Mouse (Mus musculus): ENCODE measurements around the gene Zbtb7a. TPM values are rescaled to one million over a fixed set of nuclear protein-coding genes. Genes with fewer than 3 reads are reported as not detected.

Zbtb7a gene
- total RNA-seq, 1 experiment from 2014 or later: 30.5 TPM

- peak; percentile 14 for ATAC-seq (replicated peaks; ENCODE audit: insufficient number of reproducible peaks, low FRiP score, low TSS enrichment, poor library complexity, severe bottlenecking)
Observed at GRCm38 (mm10) chr10:81138131-81138782, 3.2 kb downstream of the Zbtb7a start.

- ATAC-seq (replicated peaks; ENCODE audit: insufficient number of reproducible peaks, low FRiP score, low TSS enrichment, poor library complexity, severe bottlenecking): no peak
Observed at GRCm38 (mm10) chr10:81138821-81139528, 4.0 kb downstream of the Zbtb7a start.

- no peak for ATAC-seq (replicated peaks; ENCODE audit: insufficient number of reproducible peaks, low FRiP score, low TSS enrichment, poor library complexity, severe bottlenecking)
Observed at GRCm38 (mm10) chr10:81139529-81139846, 4.5 kb downstream of the Zbtb7a start.

GRCm38 (mm10) chr10:81140005-81140404, 5.0 kb downstream of the Zbtb7a start:
- ATAC-seq (replicated peaks; ENCODE audit: insufficient number of reproducible peaks, low FRiP score, low TSS enrichment, poor library complexity, severe bottlenecking): no peak

GRCm38 (mm10) chr10:81140717-81141454, 5.9 kb downstream of the Zbtb7a start:
- no peak for ATAC-seq (replicated peaks; ENCODE audit: insufficient number of reproducible peaks, low FRiP score, low TSS enrichment, poor library complexity, severe bottlenecking)

- ATAC-seq (replicated peaks; ENCODE audit: insufficient number of reproducible peaks, low FRiP score, low TSS enrichment, poor library complexity, severe bottlenecking): no peak
Observed at GRCm38 (mm10) chr10:81141455-81142210, 6.6 kb downstream of the Zbtb7a start.

- ATAC-seq (replicated peaks; ENCODE audit: insufficient number of reproducible peaks, low FRiP score, low TSS enrichment, poor library complexity, severe bottlenecking): no peak
Observed at GRCm38 (mm10) chr10:81142551-81142981, 7.5 kb downstream of the Zbtb7a start.

- no peak for ATAC-seq (replicated peaks; ENCODE audit: insufficient number of reproducible peaks, low FRiP score, low TSS enrichment, poor library complexity, severe bottlenecking)
Observed at GRCm38 (mm10) chr10:81143157-81143633, 8.2 kb downstream of the Zbtb7a start.

- no peak for ATAC-seq (replicated peaks; ENCODE audit: insufficient number of reproducible peaks, low FRiP score, low TSS enrichment, poor library complexity, severe bottlenecking)
Observed at GRCm38 (mm10) chr10:81143845-81144437, 8.9 kb downstream of the Zbtb7a start.

GRCm38 (mm10) chr10:81144667-81145066, 9.6 kb downstream of the Zbtb7a start:
- no peak for ATAC-seq (replicated peaks; ENCODE audit: insufficient number of reproducible peaks, low FRiP score, low TSS enrichment, poor library complexity, severe bottlenecking)

GRCm38 (mm10) chr10:81145307-81145706, 10.3 kb downstream of the Zbtb7a start:
- ATAC-seq (replicated peaks; ENCODE audit: insufficient number of reproducible peaks, low FRiP score, low TSS enrichment, poor library complexity, severe bottlenecking): no peak

- ATAC-seq (replicated peaks; ENCODE audit: insufficient number of reproducible peaks, low FRiP score, low TSS enrichment, poor library complexity, severe bottlenecking): no peak
Observed at GRCm38 (mm10) chr10:81145778-81146177, 10.8 kb downstream of the Zbtb7a start.

- no peak for ATAC-seq (replicated peaks; ENCODE audit: insufficient number of reproducible peaks, low FRiP score, low TSS enrichment, poor library complexity, severe bottlenecking)
Observed at GRCm38 (mm10) chr10:81146296-81146695, 11.3 kb downstream of the Zbtb7a start.

- ATAC-seq (replicated peaks; ENCODE audit: insufficient number of reproducible peaks, low FRiP score, low TSS enrichment, poor library complexity, severe bottlenecking): no peak
Observed at GRCm38 (mm10) chr10:81151261-81151660, 16.2 kb downstream of the Zbtb7a start.

GRCm38 (mm10) chr10:81152609-81153008, 17.6 kb downstream of the Zbtb7a start:
- no peak for ATAC-seq (replicated peaks; ENCODE audit: insufficient number of reproducible peaks, low FRiP score, low TSS enrichment, poor library complexity, severe bottlenecking)

GRCm38 (mm10) chr10:81154313-81154712, 19.3 kb downstream of the Zbtb7a start:
- no peak for ATAC-seq (replicated peaks; ENCODE audit: insufficient number of reproducible peaks, low FRiP score, low TSS enrichment, poor library complexity, severe bottlenecking)

GRCm38 (mm10) chr10:81154736-81155135, 19.7 kb downstream of the Zbtb7a start:
- no peak for ATAC-seq (replicated peaks; ENCODE audit: insufficient number of reproducible peaks, low FRiP score, low TSS enrichment, poor library complexity, severe bottlenecking)

GRCm38 (mm10) chr10:81161602-81162317, 26.7 kb downstream of the Zbtb7a start:
- peak; percentile 16; the same call in 1 of the 2 replicates for ATAC-seq (replicated peaks; ENCODE audit: insufficient number of reproducible peaks, low FRiP score, low TSS enrichment, poor library complexity, severe bottlenecking)

Data from monocyte, adult 5-6 weeks (primary cell).